Mouse (Mus musculus) embryonic fibroblast, embryonic 13.5 days (primary cell): Measurements from ENCODE around the gene Slc4a5. TPM values are rescaled to one million over a fixed set of nuclear protein-coding genes. Genes with fewer than 3 reads are reported as not detected.

Source experiments
- H3K27ac ChIP-seq: 2 replicates; pipeline ENCODE4 v1.5.1; 2012; ENCODE audit warnings: low read length, control low read depth, inconsistent platforms; ENCODE audit not compliant: insufficient read depth
- H3K4me1 ChIP-seq: 2 replicates; pipeline ENCODE4 v1.6.1; 2011; ENCODE audit warnings: low read length; ENCODE audit not compliant: control insufficient read depth, insufficient read depth
- H3K4me3 ChIP-seq: 2 replicates; pipeline ENCODE4 v1.5.1; 2011; ENCODE audit warnings: mild to moderate bottlenecking, control low read depth, low read length; ENCODE audit not compliant: insufficient read depth
- CTCF ChIP-seq: IDR thresholded peaks from 2 replicates; pipeline ENCODE4 v1.5.1; 2011; ENCODE audit warnings: mild to moderate bottlenecking, control low read depth, low read length, moderate library complexity, borderline replicate concordance; ENCODE audit not compliant: insufficient read depth
- POLR2A ChIP-seq: IDR thresholded peaks from 2 replicates; pipeline ENCODE4 v1.6.1; 2011; ENCODE audit warnings: low read depth, mild to moderate bottlenecking, control low read depth, low read length, moderate library complexity
- polyA plus RNA-seq: library from polyadenylated mRNA; stranded (reverse); fragments of >200 nt; gene quantifications from 2 replicates; pipeline ENCODE4 v1.2.4, GENCODE M21; 2011; ENCODE audit warnings: low read depth; ENCODE audit not compliant: missing spikeins, insufficient read length

The Slc4a5 gene
- polyA plus RNA-seq, 1 experiment: not detected

- no peak overlapping the region for H3K4me3 ChIP-seq
- no peak overlapping the region for H3K27ac ChIP-seq
- no peaks in the 10 kb centered on the region for H3K4me1 ChIP-seq
- no peak for TF ChIP-seq POLR2A
Observed at GRCm38 (mm10) chr6:83264516-83264915, 44.9 kb downstream of the Slc4a5 start.

DNA sequence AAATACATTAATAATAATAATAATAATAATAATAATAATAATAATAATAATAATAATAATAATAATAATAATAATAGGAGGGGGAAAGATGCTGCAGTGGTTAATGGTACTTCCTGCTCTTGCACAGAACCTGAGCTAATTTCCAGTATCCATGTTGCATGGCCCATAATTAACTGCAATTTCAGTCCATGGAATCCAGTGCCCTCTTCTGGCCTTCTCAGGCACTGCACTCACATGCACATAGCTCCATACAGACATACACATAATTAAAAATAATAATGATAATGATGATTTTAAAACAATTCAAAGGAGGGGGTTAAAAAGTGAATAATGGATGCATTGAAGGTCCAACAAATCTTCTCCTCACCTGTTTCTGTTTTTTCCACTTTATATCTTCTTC is 45.6 kb downstream of the Slc4a5 start:
- Histone ChIP-seq H3K4me3 (no peak overlapping the region), H3K27ac (no peak overlapping the region), H3K4me1 (no peaks in the 10 kb centered on the region)
- TF ChIP-seq CTCF (no peak), POLR2A (no peak)

GRCm38 (mm10) chr6:83265653-83266052 is 46.0 kb downstream of the Slc4a5 start:
- no peak overlapping the region for H3K4me3 ChIP-seq
- no peak for TF ChIP-seq POLR2A
- TF ChIP-seq CTCF: no peak
- no peaks in the 10 kb centered on the region for H3K4me1 ChIP-seq
- H3K27ac ChIP-seq: no peak overlapping the region

DNA sequence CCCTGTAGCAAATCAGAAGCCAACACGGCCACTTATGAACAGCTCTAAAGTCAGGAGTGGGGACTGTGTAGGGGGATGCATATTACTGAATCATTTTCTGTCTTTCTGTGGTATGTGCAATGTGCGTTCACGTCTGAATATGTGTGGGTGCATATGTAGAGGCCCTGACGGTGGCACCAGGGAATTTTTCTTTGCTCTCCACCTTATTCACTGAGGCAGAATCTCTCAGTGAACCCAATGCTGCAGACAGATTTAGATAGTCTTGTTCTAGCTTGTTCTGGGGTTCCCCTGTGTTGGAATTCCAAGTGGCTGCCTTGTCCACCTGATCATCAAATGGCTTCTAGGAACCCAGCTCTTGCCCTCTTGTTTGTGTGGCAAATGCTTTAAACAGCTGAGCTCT is 48.0 kb downstream of the Slc4a5 start:
- H3K4me1 ChIP-seq: no peaks in the 10 kb centered on the region
- H3K27ac ChIP-seq: no peak overlapping the region
- 0 out of 2 replicates have a peak overlapping the region, but pooled peaks have one; percentile 9 for H3K4me3 ChIP-seq
- no peak for TF ChIP-seq POLR2A
- TF ChIP-seq CTCF: no peak

DNA sequence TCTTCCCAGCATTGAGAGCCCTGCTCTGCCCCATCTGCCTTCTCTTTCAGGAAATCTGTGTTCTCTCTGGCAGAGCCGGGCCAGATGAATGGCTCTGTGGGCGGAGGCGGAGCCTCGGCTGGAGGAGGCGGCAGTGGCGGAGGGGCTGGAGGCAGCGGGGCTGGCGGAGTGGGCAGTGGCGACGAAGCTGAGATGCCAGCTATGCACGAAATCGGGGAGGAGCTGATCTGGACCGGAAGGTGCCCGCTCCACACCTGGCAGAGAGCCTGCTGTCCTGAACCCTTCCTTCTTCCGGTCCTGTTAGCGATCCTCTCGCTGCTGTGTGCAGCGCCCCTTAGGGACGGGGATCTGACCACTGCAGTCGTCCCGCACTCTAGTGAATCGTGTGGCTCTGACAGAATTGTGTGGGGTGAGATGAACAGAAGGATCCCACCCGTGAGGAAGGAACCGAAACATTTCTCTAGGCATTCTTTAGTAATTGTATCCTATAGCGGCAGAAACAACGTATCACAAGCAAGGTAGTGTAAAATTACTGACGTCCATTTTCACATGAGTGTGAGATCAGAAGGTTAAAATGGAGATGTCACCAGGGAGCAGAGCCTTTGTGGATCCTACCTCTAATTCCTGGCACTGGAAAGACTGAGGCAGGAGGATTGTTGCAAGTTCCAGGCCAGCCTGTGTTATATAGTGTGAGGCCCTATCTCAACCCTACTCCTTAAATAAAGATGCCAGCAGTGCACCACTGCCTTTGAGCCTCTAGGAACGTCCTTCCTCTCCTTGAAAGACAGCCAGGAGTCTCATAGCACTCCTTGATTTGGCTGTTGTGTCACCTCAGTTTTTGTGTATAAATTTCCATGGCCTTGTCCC is 48.7 kb downstream of the Slc4a5 start:
- TF ChIP-seq POLR2A: peak; percentile 63
- peak; percentile 85 for TF ChIP-seq CTCF
- Histone ChIP-seq H3K27ac (no peak overlapping the region), H3K4me1 (no peaks in the 10 kb centered on the region), H3K4me3 (peak overlapping the region; percentile 14)

DNA sequence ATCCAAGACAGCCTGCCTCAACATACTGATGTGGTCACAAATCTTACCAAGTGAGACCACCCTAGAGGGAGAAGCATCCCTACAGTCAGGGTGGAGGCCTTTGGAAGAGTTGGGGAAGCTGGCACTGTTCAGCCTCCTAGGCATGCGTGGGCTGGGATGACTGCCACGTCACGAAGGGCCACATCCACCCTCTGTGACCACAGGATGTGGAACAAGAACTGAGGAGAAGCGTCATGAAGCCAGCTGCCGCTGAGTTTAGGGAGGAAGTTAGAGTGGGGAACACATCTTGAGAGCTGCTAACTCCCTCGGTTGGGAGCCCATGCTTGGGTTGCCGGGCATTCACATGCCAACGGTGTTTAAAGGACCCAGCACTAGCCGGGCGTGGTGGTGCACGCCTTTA is 54.1 kb downstream of the Slc4a5 start:
- Histone ChIP-seq H3K4me1 (no peaks in the 10 kb centered on the region), H3K27ac (no peak overlapping the region), H3K4me3 (no peak overlapping the region)
- no peak for TF ChIP-seq POLR2A
- no peak for TF ChIP-seq CTCF

DNA sequence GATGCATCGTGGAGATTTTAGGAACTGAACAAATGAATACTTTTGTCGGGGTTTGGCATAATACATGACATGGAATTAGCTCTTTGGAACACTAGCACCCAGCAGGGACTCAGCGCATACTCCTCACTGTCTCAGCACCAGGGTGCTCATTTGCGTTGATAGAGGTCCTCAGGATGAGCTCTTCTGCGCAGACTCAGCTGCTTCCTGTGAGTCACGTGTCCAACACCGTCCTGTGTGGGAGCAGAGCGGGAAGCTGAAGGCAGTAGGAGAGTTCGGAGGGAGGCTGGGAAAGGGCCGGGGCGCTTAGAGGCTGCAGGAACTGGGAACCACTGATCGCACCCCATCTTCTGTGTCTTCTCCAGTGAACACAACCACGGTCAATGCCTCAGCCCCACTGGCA is 57.5 kb downstream of the Slc4a5 start:
- H3K27ac ChIP-seq: no peak overlapping the region
- no peaks in the 10 kb centered on the region for H3K4me1 ChIP-seq
- TF ChIP-seq POLR2A (no peak), CTCF (no peak)
- H3K4me3 ChIP-seq: no peak overlapping the region

GRCm38 (mm10) chr6:83278881-83279280 is 59.3 kb downstream of the Slc4a5 start:
- Histone ChIP-seq H3K27ac (no peak overlapping the region), H3K4me1 (no peaks in the 10 kb centered on the region), H3K4me3 (no peak overlapping the region)
- peak; percentile 52 for TF ChIP-seq CTCF
- no peak for TF ChIP-seq POLR2A

- TF ChIP-seq POLR2A (no peak), CTCF (peak; percentile 73; the same call in 1 of the 2 replicates)
- Histone ChIP-seq H3K4me3 (no peak overlapping the region), H3K27ac (no peak overlapping the region), H3K4me1 (no peaks in the 10 kb centered on the region)
Observed at GRCm38 (mm10) chr6:83280256-83280955, 60.8 kb downstream of the Slc4a5 start.

GRCm38 (mm10) chr6:83300447-83301229 is 81.0 kb downstream of the Slc4a5 start:
- TF ChIP-seq CTCF: no peak
- no peak for TF ChIP-seq POLR2A

More at GRCm38 (mm10) chr6:83300447-83301229, 81.0 kb downstream of the Slc4a5 start:
- H3K4me1 ChIP-seq: no peaks in the 10 kb centered on the region
- H3K27ac ChIP-seq: no peak overlapping the region
- H3K4me3 ChIP-seq: no peak overlapping the region
